Mouse (Mus musculus) lung, embryonic 14.5 days (tissue): ENCODE measurements around the gene Gfm2. TPM values are rescaled to one million over a fixed set of nuclear protein-coding genes. Genes with fewer than 3 reads are reported as not detected.
A peak's percentile ranks its signal among the peaks of the same experiment; 100 is the strongest.
"Not testable (repeated sequence)": the region's sequence is repeated elsewhere in the genome, so short reads cannot be mapped to it uniquely, and the experiment has no call there.

Experiments used
- ATAC-seq: fragments of 200-750 bp; cut with Nextera tagmentation; 2 replicates; pipeline ENCODE4 v1.8.0; 2017; ENCODE audit warnings: mild to moderate bottlenecking, moderate TSS enrichment, moderate library complexity; ENCODE audit not compliant: insufficient read depth
- DNase-seq: peaks from one replicate; pipeline ENCODE4 v3.0.0-alpha.2; 2015
- H3K27ac ChIP-seq: fragments of 300-500 bp; sonication (generic); 2 replicates; pipeline ENCODE4 v1.5.1; 2014; ENCODE audit warnings: low read depth, mild to moderate bottlenecking, moderate library complexity
- H3K27me3 ChIP-seq: fragments of 300-500 bp; sonication (generic); 2 replicates; pipeline ENCODE4 v1.6.1; 2014; ENCODE audit warnings: low read length, control low read depth; ENCODE audit not compliant: insufficient read depth
- H3K36me3 ChIP-seq: fragments of 300-500 bp; sonication (generic); 2 replicates; pipeline ENCODE4 v1.6.1; 2014; ENCODE audit warnings: control low read depth; ENCODE audit not compliant: insufficient read depth
- H3K4me1 ChIP-seq: fragments of 300-500 bp; sonication (generic); 2 replicates; pipeline ENCODE4 v1.6.1; 2014; ENCODE audit warnings: antibody characterized with exemption, control low read depth; ENCODE audit not compliant: insufficient read depth
- H3K4me2 ChIP-seq: fragments of 300-500 bp; sonication (generic); 2 replicates; pipeline ENCODE4 v1.6.1; 2014; ENCODE audit warnings: mild to moderate bottlenecking
- H3K4me3 ChIP-seq: fragments of 300-500 bp; sonication (generic); 2 replicates; pipeline ENCODE4 v1.5.1; 2014; ENCODE audit warnings: low read depth, low read length
- H3K9ac ChIP-seq: fragments of 300-500 bp; sonication (generic); 2 replicates; pipeline ENCODE4 v1.6.1; 2014
- H3K9me3 ChIP-seq: fragments of 300-500 bp; sonication (generic); 2 replicates; pipeline ENCODE4 v1.6.1; 2016; ENCODE audit warnings: low read depth, low read length, control low read depth
- CTCF ChIP-seq: IDR thresholded peaks from 2 replicates; pipeline ENCODE4 v1.5.1; 2016; ENCODE audit warnings: antibody characterized with exemption, low read depth
- WGBS: fragments of 180-500 bp; shearing (Covaris S2); extraction: QIAGEN DNeasy Blood & Tissue Kit; methylation state at CpG from one replicate; pipeline ENCODE4 v1.1.7; 2014; 5-methylcytosine and 5-hydroxymethylcytosine counted together
- polyA plus RNA-seq: library from polyadenylated mRNA; unstranded; fragments of >200 nt; fragmentation: Nextera tagmentation; extraction: Ambion mirVana; gene quantifications from 2 replicates; pipeline ENCODE4 v1.2.1, GENCODE M21; 2014

The Gfm2 gene
- polyA plus RNA-seq = 28.2 and 29.2 TPM in 2 replicates

DNA sequence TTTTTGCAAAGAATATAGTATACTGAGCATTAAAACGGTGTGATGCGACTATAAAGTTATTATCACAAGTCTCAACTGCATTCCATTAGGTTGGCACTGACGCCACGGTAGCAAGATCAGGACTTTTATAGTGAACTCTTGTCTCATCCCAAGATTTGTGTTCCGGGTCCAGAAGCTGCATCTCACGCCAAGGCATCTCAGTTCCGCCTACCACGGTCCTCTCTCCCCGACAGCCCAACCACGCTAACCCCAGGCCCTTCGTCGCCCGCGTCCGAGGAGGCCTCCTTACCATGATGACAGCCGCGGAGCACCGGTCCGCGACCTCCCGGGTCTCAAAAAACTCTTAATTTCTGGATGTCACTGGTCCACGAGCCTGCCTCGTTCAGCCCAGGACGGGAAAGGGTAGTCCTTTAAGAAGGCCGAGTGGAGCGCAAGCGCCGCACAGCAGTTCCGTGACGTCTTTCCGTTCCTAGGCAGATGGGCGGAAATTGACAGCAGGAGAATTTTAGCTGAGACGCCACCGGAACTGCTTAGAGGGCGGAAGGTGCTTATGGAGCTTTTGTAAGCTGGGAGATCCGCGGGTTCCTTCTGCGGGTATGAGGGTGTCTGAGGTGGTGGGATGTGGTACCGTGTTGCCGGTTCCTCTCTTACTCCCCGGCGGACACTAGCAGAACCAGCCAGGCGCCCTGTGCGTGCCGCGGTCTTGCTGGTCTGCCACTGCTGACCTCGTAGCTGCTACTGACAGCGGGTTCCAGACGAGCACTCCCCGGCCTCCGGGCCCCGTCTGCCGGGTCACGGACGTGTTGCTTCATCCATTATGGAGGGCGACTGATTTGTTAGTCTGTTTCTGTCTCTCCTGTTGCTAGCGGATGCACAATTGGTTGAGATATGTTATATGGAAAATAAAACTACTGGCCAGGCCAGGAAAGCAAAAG lies at the start of gene Gfm2, which contains the start of gene Nsa2:
Gfm2 (plus strand) TSS at position 472 of the 935 bp plus-strand sequence.
Nsa2 (minus strand) TSS at position 472 of the 935 bp plus-strand sequence.
- ATAC-seq = peak; percentile 98
- Histone ChIP-seq H3K9ac (peak within 1 kb of the TSS; percentile 86), H3K4me2 (peak within 1 kb of the TSS; percentile 78), H3K27ac (peak within 1 kb of the TSS; percentile 70; the same call in 1 of the 2 replicates), H3K4me3 (peak within 1 kb of the TSS; percentile 89), H3K27me3 (no peaks in the 10 kb centered on the region), H3K4me1 (0 out of 2 replicates have a peak, but pooled peaks cover 3% of the 10 kb centered on the region), H3K9me3 (no peaks in the 10 kb centered on the region), H3K36me3 (peaks cover 20% of the 10 kb centered on the region)
- WGBS = under 1% methylated on average over 57 of the region's 57 CpGs
- peak; percentile 97 for DNase-seq
- TF ChIP-seq CTCF = no peak

DNA sequence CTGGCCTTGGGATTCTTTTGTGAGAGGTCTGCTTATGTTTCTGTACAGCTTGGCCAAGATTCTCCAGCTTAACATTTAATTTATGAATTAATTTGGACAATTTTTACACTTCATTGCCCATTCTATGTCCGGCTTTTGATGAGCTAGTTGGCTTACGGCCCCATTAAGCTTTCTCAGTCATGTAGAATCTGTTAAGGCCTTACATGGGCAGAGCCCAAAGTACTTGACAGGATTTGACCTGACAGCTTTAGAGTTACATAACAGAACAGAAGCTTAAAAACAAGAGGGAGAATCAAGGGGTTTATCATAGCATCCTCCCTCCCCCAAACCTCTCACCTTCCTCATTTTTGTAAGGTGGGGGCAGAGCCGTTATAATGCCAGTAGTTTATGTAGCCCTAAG lies 49.6 kb upstream of the Gfm2 start:
- Histone ChIP-seq H3K36me3 (no peaks in the 10 kb centered on the region), H3K9me3 (no peaks in the 10 kb centered on the region), H3K4me3 (no peak overlapping the region), H3K9ac (no peak overlapping the region), H3K27me3 (no peaks in the 10 kb centered on the region), H3K27ac (no peak overlapping the region), H3K4me1 (no peaks in the 10 kb centered on the region), H3K4me2 (no peak overlapping the region)
- no peak for ATAC-seq
- 84% methylated on average over 3 of the region's 3 CpGs for whole genome bisulfite sequencing
- no peak for DNase-seq
- no peak for TF ChIP-seq CTCF

DNA sequence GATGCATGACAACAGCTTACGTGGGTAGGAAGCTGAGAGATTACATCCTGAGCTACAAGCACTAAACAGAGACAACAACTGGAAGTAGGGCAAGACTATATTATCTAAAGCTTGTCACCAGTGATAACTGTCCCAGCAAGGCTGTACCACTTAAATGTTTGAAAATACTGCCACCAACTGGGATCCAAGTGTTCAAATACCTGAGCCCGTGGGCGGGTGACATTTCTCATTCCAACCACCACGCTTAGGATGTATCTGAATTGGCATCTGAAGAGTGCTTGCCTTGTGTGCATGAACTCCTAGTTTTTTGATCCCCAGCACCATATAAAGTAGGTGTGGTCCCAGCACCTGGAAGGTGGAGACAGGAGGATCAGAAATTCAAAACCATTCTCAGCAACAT lies 42.0 kb upstream of the Gfm2 start:
- TF ChIP-seq CTCF = no peak
- no peaks in the 10 kb centered on the region for H3K9me3 ChIP-seq
- no peaks in the 10 kb centered on the region for H3K36me3 ChIP-seq
- H3K9ac ChIP-seq = no peak overlapping the region
- DNase-seq (peak; percentile 19), ATAC-seq (no peak)
- no peaks in the 10 kb centered on the region for H3K27me3 ChIP-seq
- H3K4me1 ChIP-seq = no peaks in the 10 kb centered on the region
- no peak overlapping the region for H3K4me3 ChIP-seq
- 82% methylated on average over 4 of the region's 4 CpGs for WGBS
- no peak overlapping the region for H3K4me2 ChIP-seq
- H3K27ac ChIP-seq = no peak overlapping the region

DNA sequence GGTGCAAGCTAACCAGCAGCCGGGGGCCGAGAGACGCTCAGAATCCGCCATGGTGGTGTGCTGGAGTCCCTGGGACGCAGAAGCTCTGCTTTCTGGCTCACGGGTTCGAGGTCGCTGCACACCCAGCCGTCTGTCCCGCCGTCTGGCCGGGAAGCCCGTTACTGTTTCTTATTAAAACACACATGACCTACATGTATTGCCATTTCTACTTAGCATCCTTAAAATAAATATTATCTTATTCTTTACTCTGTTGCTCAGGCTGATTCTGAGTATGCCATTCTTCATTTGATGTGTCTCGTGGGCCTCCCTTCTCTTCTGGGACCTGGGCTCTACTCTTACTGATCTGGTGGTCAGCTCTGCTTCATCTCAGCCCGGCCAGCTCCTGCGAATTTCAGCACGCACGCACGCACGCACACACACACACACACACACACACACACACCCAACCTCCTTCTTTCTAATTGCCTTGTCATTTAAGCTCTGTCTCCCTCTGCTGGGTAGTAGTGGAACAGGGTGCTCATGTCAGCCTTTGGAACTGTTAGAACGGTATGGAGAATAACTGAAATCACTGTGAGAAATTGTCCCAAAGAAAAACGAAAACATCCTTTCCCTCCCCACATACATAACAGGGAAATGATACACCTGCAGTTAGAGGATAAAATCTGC lies 38.4 kb upstream of the Gfm2 start, which contains the start of gene Gm6169:
Gm6169 (minus strand) TSS at position 51 of the 666 bp plus-strand sequence.
- WGBS = 81% methylated on average over 22 of the region's 22 CpGs

DNA sequence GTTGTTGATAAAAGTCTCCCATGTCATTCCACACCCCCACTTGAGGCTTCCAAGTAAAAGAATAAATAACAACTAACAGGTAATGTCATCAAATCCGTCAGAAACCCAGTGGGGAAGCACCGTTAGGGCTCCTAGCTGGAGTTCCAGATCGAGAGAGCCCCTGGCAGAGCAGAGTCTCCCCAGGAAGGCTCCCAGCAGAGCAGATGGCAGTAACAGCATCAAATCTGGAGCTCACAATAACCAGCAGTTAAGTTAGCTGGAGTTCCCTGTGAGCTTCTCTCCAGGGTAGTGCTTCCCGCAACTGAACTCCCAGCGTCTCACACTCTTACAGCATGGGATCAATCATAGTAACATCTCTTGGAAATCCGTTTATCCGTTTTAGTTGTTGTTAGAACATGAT lies 32.7 kb upstream of the Gfm2 start:
- Histone ChIP-seq H3K4me3 (no peak overlapping the region), H3K4me2 (no peak overlapping the region), H3K27me3 (no peaks in the 10 kb centered on the region), H3K36me3 (no peaks in the 10 kb centered on the region), H3K4me1 (no peaks in the 10 kb centered on the region), H3K9me3 (no peaks in the 10 kb centered on the region), H3K27ac (no peak overlapping the region), H3K9ac (no peak overlapping the region)
- TF ChIP-seq CTCF = no peak
- DNase-seq = no peak
- ATAC-seq = no peak
- 63% methylated on average over 7 of the region's 7 CpGs for WGBS

More for the DNA sequence above, 38.4 kb upstream of the Gfm2 start, which contains the start of gene Gm6169:
- ATAC-seq (no peak), DNase-seq (peak; percentile 80)
- H3K9ac ChIP-seq = no peak within 1 kb of the TSS
- no peak within 1 kb of the TSS for H3K27ac ChIP-seq
- no peak within 1 kb of the TSS for H3K4me2 ChIP-seq
- no peaks in the 10 kb centered on the region for H3K4me1 ChIP-seq
- no peaks in the 10 kb centered on the region for H3K36me3 ChIP-seq
- TF ChIP-seq CTCF = peak; percentile 84
- no peaks in the 10 kb centered on the region for H3K27me3 ChIP-seq
- no peak within 1 kb of the TSS for H3K4me3 ChIP-seq
- H3K9me3 ChIP-seq = no peaks in the 10 kb centered on the region

DNA sequence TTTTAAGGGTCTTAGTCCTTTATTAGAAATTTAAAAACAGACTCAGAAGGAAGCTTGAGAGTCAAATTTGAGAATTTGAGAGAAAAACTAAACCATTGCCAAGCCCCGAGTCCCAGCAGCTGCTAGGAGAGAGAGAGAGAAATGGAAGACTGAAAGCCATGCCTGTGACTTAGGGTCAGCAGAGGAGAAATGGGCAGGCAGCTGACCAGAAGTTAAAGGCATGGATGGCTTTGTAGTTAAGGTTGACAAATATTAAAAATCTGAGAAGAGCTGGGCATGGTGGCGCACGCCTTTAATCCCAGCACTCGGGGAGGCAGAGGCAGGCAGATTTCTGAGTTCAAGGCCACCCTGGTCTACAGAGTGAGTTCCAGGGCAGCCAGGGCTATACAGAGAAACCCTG lies 30.0 kb upstream of the Gfm2 start:
- H3K36me3 ChIP-seq, H3K9ac ChIP-seq, DNase-seq, H3K4me3 ChIP-seq, H3K4me2 ChIP-seq, H3K27me3 ChIP-seq, H3K27ac ChIP-seq, H3K9me3 ChIP-seq, H3K4me1 ChIP-seq, ATAC-seq: not testable (repeated sequence)
- WGBS = 92% methylated on average over 4 of the region's 4 CpGs

DNA sequence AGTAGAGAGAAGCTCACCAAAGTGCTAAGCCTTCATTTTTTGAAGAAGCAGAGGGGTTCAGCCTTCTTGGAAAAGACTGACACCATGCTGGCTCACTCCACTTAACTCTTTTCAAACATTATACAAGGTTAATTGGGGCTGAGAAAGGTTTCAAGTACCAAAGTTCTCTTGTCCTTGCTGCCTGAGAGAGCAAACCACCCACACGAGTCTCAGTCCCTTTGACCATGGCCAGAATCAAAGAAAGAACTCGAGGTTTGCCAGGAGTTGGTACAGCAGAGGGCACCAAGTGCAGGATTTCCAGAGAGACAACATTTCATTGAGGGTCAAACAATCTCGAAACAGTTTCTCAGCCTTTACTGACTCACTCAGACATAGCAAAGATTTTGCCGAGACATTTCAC lies 28.7 kb upstream of the Gfm2 start:
- DNase-seq (no peak), ATAC-seq (no peak)
- no peaks in the 10 kb centered on the region for H3K9me3 ChIP-seq
- H3K27me3 ChIP-seq = no peaks in the 10 kb centered on the region
- H3K4me2 ChIP-seq = no peak overlapping the region
- H3K36me3 ChIP-seq = no peaks in the 10 kb centered on the region
- H3K4me3 ChIP-seq = no peak overlapping the region
- no peak for TF ChIP-seq CTCF
- no peak overlapping the region for H3K27ac ChIP-seq
- no peaks in the 10 kb centered on the region for H3K4me1 ChIP-seq
- WGBS = 65% methylated on average over 4 of the region's 4 CpGs
- H3K9ac ChIP-seq = no peak overlapping the region
